Mouse (Mus musculus) midbrain, embryonic 11.5 days (tissue): ENCODE results near the gene Btnl2. TPM values are rescaled to one million over a fixed set of nuclear protein-coding genes. Genes with fewer than 3 reads are reported as not detected.

Source experiments
- ATAC-seq: fragments of 200-750 bp; cut with Nextera tagmentation; 2 replicates; pipeline ENCODE4 v1.8.0; 2017; ENCODE audit warnings: moderate TSS enrichment, moderate library complexity; ENCODE audit not compliant: low FRiP score
- DNase-seq: peaks from one replicate; pipeline ENCODE4 v3.0.0; 2015; ENCODE audit warnings: low spot score; ENCODE audit errors: missing footprints
- H3K27ac ChIP-seq: fragments of 300-500 bp; sonication (generic); 2 replicates; pipeline ENCODE4 v1.5.1; 2014; ENCODE audit warnings: low read depth, low read length
- H3K27me3 ChIP-seq: fragments of 300-500 bp; sonication (generic); 2 replicates; pipeline ENCODE4 v1.6.1; 2014; ENCODE audit warnings: mild to moderate bottlenecking, low read length, moderate library complexity, mixed read lengths; ENCODE audit not compliant: control insufficient read depth, insufficient read depth
- H3K36me3 ChIP-seq: fragments of 300-500 bp; sonication (generic); 2 replicates; pipeline ENCODE4 v1.6.1; 2014; ENCODE audit warnings: mild to moderate bottlenecking, low read length, moderate library complexity, mixed read lengths; ENCODE audit not compliant: control insufficient read depth, insufficient read depth
- H3K4me1 ChIP-seq: fragments of 300-500 bp; sonication (generic); 2 replicates; pipeline ENCODE4 v1.6.1; 2014; ENCODE audit warnings: low read length; ENCODE audit not compliant: control insufficient read depth, insufficient read depth
- H3K4me2 ChIP-seq: fragments of 300-500 bp; sonication (generic); 2 replicates; pipeline ENCODE4 v1.6.1; 2014; ENCODE audit warnings: mild to moderate bottlenecking, moderate library complexity
- H3K4me3 ChIP-seq: fragments of 300-500 bp; sonication (generic); 2 replicates; pipeline ENCODE4 v1.5.1; 2014; ENCODE audit warnings: low read depth, low read length
- H3K9ac ChIP-seq: fragments of 300-500 bp; sonication (generic); 2 replicates; pipeline ENCODE4 v1.6.1; 2014; ENCODE audit warnings: low read length
- H3K9me3 ChIP-seq: fragments of 300-500 bp; sonication (generic); 2 replicates; pipeline ENCODE4 v1.6.1; 2016; ENCODE audit warnings: low read length; ENCODE audit not compliant: control insufficient read depth
- WGBS: fragments of 180-500 bp; shearing (Covaris S2); extraction: QIAGEN DNeasy Blood & Tissue Kit; methylation state at CpG from one replicate; pipeline ENCODE4 v1.1.7; 2014; 5-methylcytosine and 5-hydroxymethylcytosine counted together
- polyA plus RNA-seq: library from polyadenylated mRNA; unstranded; fragments of >200 nt; fragmentation: Nextera tagmentation; extraction: Ambion mirVana; gene quantifications from 2 replicates; pipeline ENCODE4 v1.2.1, GENCODE M21; 2014

The Btnl2 gene
- polyA plus RNA-seq, 1 experiment from 2014 or later: 0.07 TPM

GRCm38 (mm10) chr17:34363676-34364310 is 9.2 kb downstream of the Btnl2 start:
- no peak for DNase-seq
- no peaks in the 10 kb centered on the region for H3K36me3 ChIP-seq
- no peak overlapping the region for H3K4me3 ChIP-seq
- no peaks in the 10 kb centered on the region for H3K27me3 ChIP-seq
- H3K27ac ChIP-seq: no peak overlapping the region
- H3K9ac ChIP-seq: no peak overlapping the region
- no peaks in the 10 kb centered on the region for H3K4me1 ChIP-seq
- WGBS: 81% methylated on average over 3 of the region's 3 CpGs
- no peak overlapping the region for H3K4me2 ChIP-seq
- H3K9me3 ChIP-seq: no peaks in the 10 kb centered on the region
- ATAC-seq: no peak

- H3K27me3 ChIP-seq: no peaks in the 10 kb centered on the region
- H3K9ac ChIP-seq: no peak overlapping the region
- no peaks in the 10 kb centered on the region for H3K9me3 ChIP-seq
- 74% methylated on average over 10 of the region's 10 CpGs for WGBS
- H3K36me3 ChIP-seq: no peaks in the 10 kb centered on the region
- no peak overlapping the region for H3K27ac ChIP-seq
- no peak overlapping the region for H3K4me3 ChIP-seq
- DNase-seq (no peak), ATAC-seq (no peak)
- no peak overlapping the region for H3K4me2 ChIP-seq
- H3K4me1 ChIP-seq: no peaks in the 10 kb centered on the region
Observed at GRCm38 (mm10) chr17:34365031-34365430, 10.4 kb downstream of the Btnl2 start.

GRCm38 (mm10) chr17:34370563-34370962 is 15.9 kb downstream of the Btnl2 start:
- Histone ChIP-seq H3K9me3 (no peaks in the 10 kb centered on the region), H3K27me3 (no peaks in the 10 kb centered on the region), H3K27ac (no peak overlapping the region), H3K4me1 (no peaks in the 10 kb centered on the region), H3K4me3 (no peak overlapping the region), H3K9ac (no peak overlapping the region), H3K36me3 (no peaks in the 10 kb centered on the region), H3K4me2 (no peak overlapping the region)
- DNase-seq (no peak), ATAC-seq (no peak)
- whole genome bisulfite sequencing: 86% methylated on average over 4 of the region's 4 CpGs

- WGBS: 87% methylated on average over 6 of the region's 6 CpGs
- ATAC-seq (no peak), DNase-seq (no peak)
- Histone ChIP-seq H3K27ac (no peak overlapping the region), H3K9ac (no peak overlapping the region), H3K4me2 (no peak overlapping the region), H3K4me3 (no peak overlapping the region), H3K9me3 (no peaks in the 10 kb centered on the region), H3K27me3 (no peaks in the 10 kb centered on the region), H3K36me3 (no peaks in the 10 kb centered on the region), H3K4me1 (no peaks in the 10 kb centered on the region)
Observed at GRCm38 (mm10) chr17:34373055-34373709, 18.6 kb downstream of the Btnl2 start.

- Histone ChIP-seq H3K9ac (no peak within 1 kb of the TSS), H3K27ac (no peak within 1 kb of the TSS), H3K4me2 (no peak within 1 kb of the TSS), H3K27me3 (no peaks in the 10 kb centered on the region), H3K4me1 (no peaks in the 10 kb centered on the region), H3K9me3 (no peaks in the 10 kb centered on the region), H3K36me3 (no peaks in the 10 kb centered on the region), H3K4me3 (no peak within 1 kb of the TSS)
- DNase-seq (no peak), ATAC-seq (no peak)
- 79% methylated on average over 2 of the region's 2 CpGs for WGBS
Observed at GRCm38 (mm10) chr17:34376847-34377246, 22.2 kb downstream of the Btnl2 start, which contains the start of gene Btnl1. Gene Btnl1 (plus strand): TSS chr17:34377132.

- Histone ChIP-seq H3K27me3 (no peaks in the 10 kb centered on the region), H3K4me2 (no peak overlapping the region), H3K4me3 (no peak overlapping the region), H3K9ac (no peak overlapping the region), H3K4me1 (no peaks in the 10 kb centered on the region), H3K27ac (no peak overlapping the region), H3K9me3 (no peaks in the 10 kb centered on the region), H3K36me3 (no peaks in the 10 kb centered on the region)
- WGBS: 68% methylated on average over 6 of the region's 6 CpGs
- no peak for ATAC-seq
- no peak for DNase-seq
Observed at GRCm38 (mm10) chr17:34377450-34378209, 23.0 kb downstream of the Btnl2 start.

- H3K9me3 ChIP-seq: no peaks in the 10 kb centered on the region
- no peaks in the 10 kb centered on the region for H3K27me3 ChIP-seq
- H3K4me3 ChIP-seq: no peak overlapping the region
- ATAC-seq (no peak), DNase-seq (no peak)
- H3K36me3 ChIP-seq: no peaks in the 10 kb centered on the region
- 75% methylated on average over 2 of the region's 2 CpGs for WGBS
- no peaks in the 10 kb centered on the region for H3K4me1 ChIP-seq
- no peak overlapping the region for H3K9ac ChIP-seq
- H3K4me2 ChIP-seq: no peak overlapping the region
- H3K27ac ChIP-seq: no peak overlapping the region
Observed at GRCm38 (mm10) chr17:34378716-34379115, 24.1 kb downstream of the Btnl2 start.

- no peaks in the 10 kb centered on the region for H3K4me1 ChIP-seq
- no peaks in the 10 kb centered on the region for H3K36me3 ChIP-seq
- WGBS: 86% methylated on average over 7 of the region's 7 CpGs
- no peak for ATAC-seq
- H3K27me3 ChIP-seq: no peaks in the 10 kb centered on the region
- no peak overlapping the region for H3K27ac ChIP-seq
- H3K9ac ChIP-seq: no peak overlapping the region
- no peaks in the 10 kb centered on the region for H3K9me3 ChIP-seq
- DNase-seq: no peak
- H3K4me2 ChIP-seq: no peak overlapping the region
- H3K4me3 ChIP-seq: no peak overlapping the region
Observed at GRCm38 (mm10) chr17:34379451-34379850, 24.8 kb downstream of the Btnl2 start.

GRCm38 (mm10) chr17:34381876-34382275 is 27.3 kb downstream of the Btnl2 start:
- Histone ChIP-seq H3K9ac (no peak overlapping the region), H3K4me3 (no peak overlapping the region), H3K4me2 (no peak overlapping the region), H3K9me3 (no peaks in the 10 kb centered on the region), H3K36me3 (no peaks in the 10 kb centered on the region), H3K4me1 (no peaks in the 10 kb centered on the region), H3K27ac (no peak overlapping the region), H3K27me3 (no peaks in the 10 kb centered on the region)
- 77% methylated on average over 11 of the region's 11 CpGs for WGBS
- no peak for DNase-seq
- no peak for ATAC-seq
